Mouse (Mus musculus): ENCODE data around the gene Zdhhc7.
A peak's percentile ranks its signal among the peaks of the same experiment; 100 is the strongest.

The Zdhhc7 gene

GRCm38 (mm10) chr8:120067936-120068668 lies 33.2 kb downstream of the Zdhhc7 start:
- DNase-seq (ENCODE audit: low spot score): peak; percentile 45

GRCm38 (mm10) chr8:120066226-120066625 lies 35.1 kb downstream of the Zdhhc7 start:
- DNase-seq (ENCODE audit: low spot score): no peak

- DNase-seq (ENCODE audit: low spot score): no peak
Measured at GRCm38 (mm10) chr8:120065611-120066010, 35.7 kb downstream of the Zdhhc7 start.

- no peak for DNase-seq (ENCODE audit: low spot score)
Measured at GRCm38 (mm10) chr8:120063326-120063725, 38.0 kb downstream of the Zdhhc7 start.

GRCm38 (mm10) chr8:120062742-120063141 lies 38.5 kb downstream of the Zdhhc7 start:
- no peak for DNase-seq (ENCODE audit: low spot score)

- DNase-seq (ENCODE audit: low spot score): no peak
Measured at GRCm38 (mm10) chr8:120057078-120057477, 44.2 kb downstream of the Zdhhc7 start.

- no peak for DNase-seq (ENCODE audit: low spot score)
Measured at GRCm38 (mm10) chr8:120054833-120055232, 46.4 kb downstream of the Zdhhc7 start.

- DNase-seq (ENCODE audit: low spot score): no peak
Measured at GRCm38 (mm10) chr8:120052318-120052717, 49.0 kb downstream of the Zdhhc7 start.

- DNase-seq (ENCODE audit: low spot score): no peak
Measured at GRCm38 (mm10) chr8:120051908-120052307, 49.4 kb downstream of the Zdhhc7 start.

GRCm38 (mm10) chr8:120051006-120051405 lies 50.3 kb downstream of the Zdhhc7 start:
- no peak for DNase-seq (ENCODE audit: low spot score)

GRCm38 (mm10) chr8:120050376-120050775 lies 50.9 kb downstream of the Zdhhc7 start:
- no peak for DNase-seq (ENCODE audit: low spot score)

GRCm38 (mm10) chr8:120049949-120050348 lies 51.3 kb downstream of the Zdhhc7 start:
- DNase-seq (ENCODE audit: low spot score): no peak

GRCm38 (mm10) chr8:120046258-120047020 lies 54.8 kb downstream of the Zdhhc7 start:
- no peak for DNase-seq (ENCODE audit: low spot score)

- DNase-seq (ENCODE audit: low spot score): peak; percentile 48
Measured at GRCm38 (mm10) chr8:120045471-120045870, 55.8 kb downstream of the Zdhhc7 start.

- DNase-seq (ENCODE audit: low spot score): no peak
Measured at GRCm38 (mm10) chr8:120044907-120045306, 56.4 kb downstream of the Zdhhc7 start.

- DNase-seq (ENCODE audit: low spot score): no peak
Measured at GRCm38 (mm10) chr8:120042542-120043312, 58.6 kb downstream of the Zdhhc7 start.

GRCm38 (mm10) chr8:120040861-120041260 lies 60.4 kb downstream of the Zdhhc7 start:
- no peak for DNase-seq (ENCODE audit: low spot score)

GRCm38 (mm10) chr8:120039313-120039919 lies 61.9 kb downstream of the Zdhhc7 start:
- peak; percentile 40 for DNase-seq (ENCODE audit: low spot score)

GRCm38 (mm10) chr8:120038741-120039140 lies 62.5 kb downstream of the Zdhhc7 start:
- DNase-seq (ENCODE audit: low spot score): no peak

- no peak for DNase-seq (ENCODE audit: low spot score)
Measured at GRCm38 (mm10) chr8:120037611-120038010, 63.7 kb downstream of the Zdhhc7 start.

- no peak for DNase-seq (ENCODE audit: low spot score)
Measured at GRCm38 (mm10) chr8:120037199-120037598, 64.1 kb downstream of the Zdhhc7 start.

- no peak for DNase-seq (ENCODE audit: low spot score)
Measured at GRCm38 (mm10) chr8:120036578-120036977, 64.7 kb downstream of the Zdhhc7 start.

Data from embryo, embryonic 10 days (tissue).